39 mouse cellular contexts compared by ENCODE assay signal in genomic region chr1:45926911-45927310, GRCm38 (mm10). TPM values are rescaled to one million over a fixed set of nuclear protein-coding genes. Genes with fewer than 3 reads are reported as not detected.
DNase-seq lines count a peak whose midpoint lies in the region; ATAC-seq and TF ChIP-seq lines count a peak whose summit lies in the region.
"Had no signal": no experiment of that assay in that cellular context is flagged by ENCODE, and none has a peak within 500 bp of the region (broad histone marks: within the 10 kb centered on the region; RNA-seq: fewer than 3 reads in every experiment).

No protein-coding gene starts in this region.

- peak overlapping the region; percentile 24; the same call in 1 of the 2 replicates for H3K27ac ChIP-seq in heart, embryonic 11.5 days (ENCODE audit: low read depth, low read length)
- H3K27ac ChIP-seq in heart, adult 2 months, result no peak overlapping the region
- H3K27ac ChIP-seq in MEL (ENCODE audit: control insufficient read depth, low read depth, low read length), result peak overlapping the region; percentile 89
- peak overlapping the region; percentile 95 for H3K27ac ChIP-seq in liver, embryonic 11.5 days (ENCODE audit: low read depth, low read length)
- peak overlapping the region; percentile 90 for H3K27ac ChIP-seq in liver, embryonic 16.5 days (ENCODE audit: low read length)
- H3K27ac ChIP-seq: gastrocnemius, adult 2 months; limb, embryonic 12.5 days; neural tube, embryonic 12.5 days had no signal

- H3K36me3 ChIP-seq in heart, embryonic 11.5 days (ENCODE audit: control insufficient read depth, insufficient read depth, low read length), result no peaks in the 10 kb centered on the region
- no peaks in the 10 kb centered on the region for H3K36me3 ChIP-seq in heart, adult 2 months (ENCODE audit: control insufficient read depth, insufficient read depth, low read length)
- H3K36me3 ChIP-seq in MEL (ENCODE audit: control insufficient read depth in 1 of 2, insufficient read depth in 2 of 2, low read length in 2 of 2), result peaks cover 8 to 23% of the 10 kb centered on the region in 2 experiments
- H3K36me3 ChIP-seq in liver, embryonic 11.5 days (ENCODE audit: control insufficient read depth, insufficient read depth, low read length), result no peaks in the 10 kb centered on the region
- no peaks in the 10 kb centered on the region; the same call in 1 of the 2 replicates for H3K36me3 ChIP-seq in liver, embryonic 16.5 days (ENCODE audit: control insufficient read depth, insufficient read depth)
- H3K36me3 ChIP-seq: kidney, embryonic 15.5 days; limb, embryonic 12.5 days; midbrain, embryonic 10.5 days; neural tube, embryonic 12.5 days had no signal

- no peak for TF ChIP-seq RAD21 in MEL (IDR thresholded peaks at IDR 0.05; ENCODE audit: low read depth, low read length)

- peak overlapping the region; percentile 80 for H3K4me2 ChIP-seq in heart, embryonic 11.5 days
- H3K4me2 ChIP-seq in liver, embryonic 11.5 days, result peak overlapping the region; percentile 86
- peak overlapping the region; percentile 88 for H3K4me2 ChIP-seq in liver, embryonic 16.5 days (ENCODE audit: low read depth, low read length)

- no peaks in the 10 kb centered on the region for H3K79me2 ChIP-seq in heart, adult 2 months (replicated peaks; ENCODE audit: control insufficient read depth, insufficient read depth, low read length)
- peaks cover 16% of the 10 kb centered on the region for H3K79me2 ChIP-seq in MEL (ENCODE audit: control insufficient read depth, insufficient read depth, low read length, poor library complexity)

- intact Hi-C loops in heart, adult 2 months (cut with DNase I), result no loop called here

- no peak for TF ChIP-seq CTCF in heart, adult 2 months (IDR thresholded peaks at IDR 0.05)
- no peak for TF ChIP-seq CTCF in MEL (IDR thresholded peaks at IDR 0.05 in 2 of 3, conservative IDR thresholded peaks at IDR 0.05 in 1 of 3; ENCODE audit: control insufficient read depth in 1 of 3, insufficient read depth in 1 of 3, low read depth in 2 of 3, low read length in 3 of 3, poor library complexity in 1 of 3, severe bottlenecking in 1 of 3)

- H3K4me1 ChIP-seq in heart, embryonic 11.5 days (ENCODE audit: control insufficient read depth, insufficient read depth, low read length), result peaks cover 5% of the 10 kb centered on the region; the same call in 1 of the 2 replicates
- no peaks in the 10 kb centered on the region; the same call in 1 of the 2 replicates for H3K4me1 ChIP-seq in heart, adult 2 months (ENCODE audit: control insufficient read depth, insufficient read depth, low read length)
- H3K4me1 ChIP-seq in MEL (ENCODE audit: control insufficient read depth in 1 of 2, insufficient read depth in 2 of 2, low read length in 2 of 2), result peaks cover 11 to 15% of the 10 kb centered on the region in 2 experiments
- peaks cover 14% of the 10 kb centered on the region for H3K4me1 ChIP-seq in liver, embryonic 11.5 days (replicated peaks; ENCODE audit: control insufficient read depth, insufficient read depth, low read length)
- H3K4me1 ChIP-seq in liver, embryonic 16.5 days (ENCODE audit: control insufficient read depth, low read depth, low read length), result peaks cover 19% of the 10 kb centered on the region
- H3K4me1 ChIP-seq: limb, embryonic 12.5 days had no signal

- no peak for TF ChIP-seq POLR2A in heart, adult 2 months (IDR thresholded peaks at IDR 0.05; ENCODE audit: insufficient read depth, low read depth, low read length)
- no peak for TF ChIP-seq POLR2A in MEL (IDR thresholded peaks at IDR 0.05; ENCODE audit: control insufficient read depth in 1 of 2, insufficient read depth in 1 of 2, low read depth in 1 of 2, low read length in 2 of 2, poor library complexity in 1 of 2)

- WGBS in heart, embryonic 11.5 days (ENCODE audit: insufficient replicate concordance), result 34% methylated on average over 3 of the region's 3 CpGs
- WGBS in heart, adult 2 months, result 61% methylated on average over 3 of the region's 3 CpGs
- WGBS in liver, embryonic 11.5 days, result 30% methylated on average over 3 of the region's 3 CpGs
- 25% methylated on average over 3 of the region's 3 CpGs for WGBS in liver, embryonic 16.5 days (ENCODE audit: insufficient replicate concordance)

- H3K9me3 ChIP-seq in heart, embryonic 11.5 days (replicated peaks; ENCODE audit: control insufficient read depth, low read length), result no peaks in the 10 kb centered on the region
- no peaks in the 10 kb centered on the region for H3K9me3 ChIP-seq in MEL (replicated peaks; ENCODE audit: insufficient read depth, low read length)
- H3K9me3 ChIP-seq in liver, embryonic 11.5 days (ENCODE audit: control insufficient read depth, low read length), result no peaks in the 10 kb centered on the region
- no peaks in the 10 kb centered on the region for H3K9me3 ChIP-seq in liver, embryonic 16.5 days (replicated peaks; ENCODE audit: control insufficient read depth, low read length)
- H3K9me3 ChIP-seq: G1E; kidney, embryonic 15.5 days; limb, embryonic 12.5 days; midbrain, embryonic 10.5 days; neural tube, embryonic 12.5 days had no signal

- no peak overlapping the region for H3K4me3 ChIP-seq in heart, embryonic 11.5 days (ENCODE audit: low read depth, low read length)
- no peak overlapping the region for H3K4me3 ChIP-seq in heart, adult 2 months
- H3K4me3 ChIP-seq in MEL (ENCODE audit: control insufficient read depth in 1 of 2, insufficient read depth in 1 of 2, low read depth in 2 of 2, low read length in 2 of 2), result peak overlapping the region in 1 of 2 experiments; percentile 29; a peak in 2 of 4 replicates
- H3K4me3 ChIP-seq in liver, embryonic 11.5 days (ENCODE audit: low read depth, low read length), result no peak overlapping the region
- H3K4me3 ChIP-seq in liver, embryonic 16.5 days (ENCODE audit: low read depth, low read length), result peak overlapping the region; percentile 85

- no peak for ATAC-seq in heart, embryonic 11.5 days (replicated peaks; ENCODE audit: insufficient number of reproducible peaks, low FRiP score, low TSS enrichment)
- ATAC-seq in liver, embryonic 11.5 days (replicated peaks; ENCODE audit: low FRiP score), result 0 out of 2 replicates have a peak, but pooled peaks have one; percentile 8
- no peak for ATAC-seq in liver, embryonic 16.5 days (ENCODE audit: low read depth)
- ATAC-seq: forebrain, embryonic 16.5 days; hindbrain, embryonic 16.5 days; Patski had no signal

- no peak for TF ChIP-seq EP300 in heart, adult 2 months (IDR thresholded peaks at IDR 0.05; ENCODE audit: insufficient read depth, low read depth, low read length)
- TF ChIP-seq EP300 in MEL (IDR thresholded peaks at IDR 0.05; ENCODE audit: low read depth in 1 of 2, low read length in 2 of 2), result no peak

- H3K9ac ChIP-seq in heart, embryonic 11.5 days (ENCODE audit: low read depth, low read length), result no peak overlapping the region
- H3K9ac ChIP-seq in heart, adult 2 months (ENCODE audit: low read depth, low read length), result no peak overlapping the region
- H3K9ac ChIP-seq in MEL (ENCODE audit: control insufficient read depth, low read depth, low read length, poor library complexity, severe bottlenecking), result no peak overlapping the region
- peak overlapping the region; percentile 83 for H3K9ac ChIP-seq in liver, embryonic 11.5 days (ENCODE audit: low read depth, low read length)
- H3K9ac ChIP-seq in liver, embryonic 16.5 days (ENCODE audit: low read depth, low read length), result peak overlapping the region; percentile 25; the same call in 1 of the 2 replicates
- H3K9ac ChIP-seq: limb, embryonic 12.5 days; neural tube, embryonic 12.5 days had no signal

- peaks cover 9% of the 10 kb centered on the region for H3K27me3 ChIP-seq in heart, embryonic 11.5 days (ENCODE audit: control insufficient read depth, insufficient read depth, low read length)
- H3K27me3 ChIP-seq in heart, adult 2 months (ENCODE audit: control insufficient read depth, insufficient read depth, low read length), result no peaks in the 10 kb centered on the region
- no peaks in the 10 kb centered on the region for H3K27me3 ChIP-seq in MEL (ENCODE audit: control insufficient read depth in 1 of 2, insufficient read depth in 2 of 2, low read length in 2 of 2)
- no peaks in the 10 kb centered on the region for H3K27me3 ChIP-seq in liver, embryonic 11.5 days (replicated peaks; ENCODE audit: control insufficient read depth, insufficient read depth, low read length)
- H3K27me3 ChIP-seq in liver, embryonic 16.5 days (ENCODE audit: control insufficient read depth, insufficient read depth, low read depth, low read length), result no peaks in the 10 kb centered on the region
- H3K27me3 ChIP-seq: Patski had no signal

- no peak for DNase-seq in heart, adult 2 months
- peak; percentile 59 for DNase-seq in MEL (ENCODE audit: low read depth, low spot score)
- no peak for DNase-seq in liver, embryonic 11.5 days (ENCODE audit: low spot score)
- no peak for DNase-seq in gastrocnemius, adult 8-10 months (ENCODE audit: low spot score in 2 of 2)
- DNase-seq in retina, embryonic 14.5 days (ENCODE audit: low spot score), result no peak
- DNase-seq: adrenal gland, postnatal 14 days; cerebellum, adult 11 months; cerebellum, adult 9-10 months; gastrocnemius, adult 2 months; heart, postnatal 14 days; kidney, adult 18-20 months; kidney, postnatal 25 days; lung, embryonic 14.5 days; lung, postnatal 14 days; spleen, adult 18-20 months; thymus, postnatal 14 days had no signal

TF ChIP-seq in MEL, 35 proteins besides CTCF, POLR2A, EP300 and RAD21 (continues in another document):
- TF ChIP-seq NELFE (IDR thresholded peaks at IDR 0.05; ENCODE audit: low read depth, low read length) (no peak), KAT2A (conservative IDR thresholded peaks at IDR 0.05; ENCODE audit: low read depth, low read length) (no peak)

RNA-seq across cellular contexts. Expression of gene Slc40a1, which starts 0.6 kb away (rescaled TPM):
- 15.2 and 16.4 TPM in 2 replicates for polyA plus RNA-seq in heart, embryonic 11.5 days (2014; fragmentation: Nextera tagmentation; extraction: Ambion mirVana)
- 10 to 100 TPM; 13.5 to 19.5 TPM for total RNA-seq in heart, adult 2 months (2021)
- polyA plus RNA-seq in heart, adult 2 months (2012; rRNA removed), result 7.4 and 18.4 TPM in 2 replicates
- 47.2 and 74.7 TPM in 2 replicates for total RNA-seq in MEL (2012; rRNA removed)
- polyA plus RNA-seq in MEL (2012; ENCODE audit: insufficient read depth in 1 of 2, insufficient read length in 2 of 2, low read depth in 1 of 2, low replicate concordance in 2 of 2, missing spikeins in 1 of 2), result 10 to 100 TPM in 1 of 2 experiments, not detected in 1; 36.8 TPM
- 83.4 and 99.7 TPM in 2 replicates for polyA plus RNA-seq in liver, embryonic 11.5 days (2014; fragmentation: Nextera tagmentation; extraction: Ambion mirVana)
- polyA plus RNA-seq in liver, embryonic 16.5 days (2015; fragmentation: Nextera tagmentation; extraction: Ambion mirVana), result 178 and 179 TPM in 2 replicates
- 10 to 100 TPM; 29.1 to 42.4 (median 32.3) TPM for total RNA-seq in gastrocnemius, adult 8-10 months (2022)

RNA-seq across cellular contexts. Expression of gene Gm5269, which starts 36.8 kb away (rescaled TPM):
- not detected in 2 replicates for polyA plus RNA-seq in heart, embryonic 11.5 days (2014; fragmentation: Nextera tagmentation; extraction: Ambion mirVana)
- not detected for total RNA-seq in heart, adult 2 months (2021)
- polyA plus RNA-seq in heart, adult 2 months (2012; rRNA removed), result not detected in 2 replicates
- not detected in 2 replicates for total RNA-seq in MEL (2012; rRNA removed)
- under 1 TPM in 1 of 2 experiments, not detected in 1; 0.67 TPM for polyA plus RNA-seq in MEL (2012; ENCODE audit: insufficient read depth in 1 of 2, insufficient read length in 2 of 2, low read depth in 1 of 2, low replicate concordance in 2 of 2, missing spikeins in 1 of 2)
- polyA plus RNA-seq in liver, embryonic 11.5 days (2014; fragmentation: Nextera tagmentation; extraction: Ambion mirVana), result not detected in 2 replicates
- polyA plus RNA-seq in liver, embryonic 16.5 days (2015; fragmentation: Nextera tagmentation; extraction: Ambion mirVana), result 0.15 and 0.63 TPM in 2 replicates
- total RNA-seq in gastrocnemius, adult 8-10 months (2022), result not detected
- total RNA-seq: adrenal gland, postnatal 14 days; G1E; gastrocnemius, adult 2 months; gastrocnemius, postnatal 4 days; heart, postnatal 14 days; layer of hippocampus, adult 18-20 months; layer of hippocampus, postnatal 10 days; left cerebral cortex, adult 18-20 months; left cerebral cortex, postnatal 25 days; midbrain, postnatal 0 days had no signal
- polyA plus RNA-seq: embryonic facial prominence, embryonic 11.5 days; forebrain, embryonic 11.5 days; forebrain, embryonic 16.5 days; G1E; hindbrain, embryonic 11.5 days; hindbrain, embryonic 16.5 days; intestine, embryonic 14.5 days; kidney, embryonic 15.5 days; limb, embryonic 12.5 days; lung, embryonic 14.5 days; midbrain, embryonic 10.5 days; midbrain, postnatal 0 days; myocyte; neural tube, embryonic 12.5 days; Patski; stomach, embryonic 16.5 days; urinary bladder, adult 2 months had no signal

Comparison
In these comparisons a context has a peak if more than half of its experiments do, and no peak if none do; other contexts are left out.
1. H3K9ac ChIP-seq: peak in liver, embryonic 11.5 days (single experiment) and liver, embryonic 16.5 days (single experiment); none in heart, embryonic 11.5 days (single experiment), heart, adult 2 months (single experiment) and MEL (single experiment).
2. Peak in every context shown above with its lines, with median percentiles within 50 percentile points of each other: H3K4me2 ChIP-seq.